Mouse (Mus musculus) stomach, embryonic 15.5 days (tissue): ENCODE results near the gene Ppp1r35. TPM values are rescaled to one million over a fixed set of nuclear protein-coding genes. Genes with fewer than 3 reads are reported as not detected.

Experiments used
- ATAC-seq: fragments of 200-750 bp; cut with Nextera tagmentation; 2 replicates; pipeline ENCODE4 v1.8.0; 2017; ENCODE audit warnings: low read depth, moderate number of reproducible peaks, moderate TSS enrichment; ENCODE audit not compliant: insufficient read depth, low FRiP score
- H3K27ac ChIP-seq: fragments of 300-500 bp; sonication (generic); 2 replicates; pipeline ENCODE4 v1.5.1; 2015; ENCODE audit warnings: mild to moderate bottlenecking, inconsistent platforms
- H3K27me3 ChIP-seq: fragments of 300-500 bp; sonication (generic); replicated peaks from 2 replicates; pipeline ENCODE4 v1.6.1; 2015; ENCODE audit warnings: inconsistent platforms
- H3K36me3 ChIP-seq: fragments of 300-500 bp; sonication (generic); 2 replicates; pipeline ENCODE4 v1.6.1; 2015; ENCODE audit warnings: inconsistent platforms
- H3K4me1 ChIP-seq: fragments of 300-500 bp; sonication (generic); 2 replicates; pipeline ENCODE4 v1.6.1; 2015; ENCODE audit warnings: inconsistent platforms
- H3K4me2 ChIP-seq: fragments of 300-500 bp; sonication (generic); 2 replicates; pipeline ENCODE4 v1.6.1; 2015; ENCODE audit warnings: mild to moderate bottlenecking, inconsistent platforms
- H3K4me3 ChIP-seq: fragments of 300-500 bp; sonication (generic); replicated peaks from 2 replicates; pipeline ENCODE4 v1.5.1; 2015; ENCODE audit warnings: inconsistent platforms
- H3K9ac ChIP-seq: fragments of 300-500 bp; sonication (generic); 2 replicates; pipeline ENCODE4 v1.6.1; 2015; ENCODE audit warnings: inconsistent platforms
- H3K9me3 ChIP-seq: fragments of 300-500 bp; sonication (generic); 2 replicates; pipeline ENCODE4 v1.6.1; 2016; ENCODE audit warnings: inconsistent platforms
- WGBS: fragments of 180-500 bp; shearing (Covaris S2); methylation state at CpG from one replicate; pipeline ENCODE4 v1.1.7; 2015; 5-methylcytosine and 5-hydroxymethylcytosine counted together
- polyA plus RNA-seq: library from polyadenylated mRNA; unstranded; fragments of >200 nt; fragmentation: Nextera tagmentation; extraction: Ambion mirVana; gene quantifications from 2 replicates; pipeline ENCODE4 v1.2.1, GENCODE M21; 2015

The Ppp1r35 gene
- polyA plus RNA-seq, 1 experiment from 2014 or later: 22.5 TPM

- 74% methylated on average over 1 of the region's 1 CpGs for WGBS
- Histone ChIP-seq H3K4me1 (no peaks in the 10 kb centered on the region), H3K36me3 (no peaks in the 10 kb centered on the region), H3K4me2 (no peak overlapping the region), H3K4me3 (no peak overlapping the region), H3K27me3 (no peaks in the 10 kb centered on the region), H3K9me3 (no peaks in the 10 kb centered on the region), H3K9ac (no peak overlapping the region), H3K27ac (no peak overlapping the region)
- no peak for ATAC-seq
These were observed 44.0 kb downstream of the Ppp1r35 start for GRCm38 (mm10) chr5:137822602-137823001.

GRCm38 (mm10) chr5:137823455-137824045 lies 44.9 kb downstream of the Ppp1r35 start:
- Histone ChIP-seq H3K27ac (no peak overlapping the region), H3K36me3 (no peaks in the 10 kb centered on the region), H3K9me3 (no peaks in the 10 kb centered on the region), H3K4me3 (no peak overlapping the region), H3K4me1 (no peaks in the 10 kb centered on the region), H3K9ac (no peak overlapping the region), H3K27me3 (no peaks in the 10 kb centered on the region), H3K4me2 (no peak overlapping the region)
- no peak for ATAC-seq
- 86% methylated on average over 6 of the region's 6 CpGs for WGBS

GRCm38 (mm10) chr5:137825030-137825429 lies 46.4 kb downstream of the Ppp1r35 start:
- Histone ChIP-seq H3K4me1 (no peaks in the 10 kb centered on the region), H3K27me3 (no peaks in the 10 kb centered on the region), H3K9ac (no peak overlapping the region), H3K4me2 (no peak overlapping the region), H3K36me3 (no peaks in the 10 kb centered on the region), H3K9me3 (no peaks in the 10 kb centered on the region), H3K4me3 (no peak overlapping the region), H3K27ac (no peak overlapping the region)
- no peak for ATAC-seq
- 86% methylated on average over 3 of the region's 3 CpGs for WGBS

- whole genome bisulfite sequencing: 68% methylated on average over 2 of the region's 2 CpGs
- no peak for ATAC-seq
These were observed 47.3 kb downstream of the Ppp1r35 start for GRCm38 (mm10) chr5:137825971-137826370.

GRCm38 (mm10) chr5:137826421-137826820 lies 47.8 kb downstream of the Ppp1r35 start:
- Histone ChIP-seq H3K4me3 (no peak overlapping the region), H3K4me1 (no peaks in the 10 kb centered on the region), H3K36me3 (no peaks in the 10 kb centered on the region), H3K9me3 (no peaks in the 10 kb centered on the region), H3K27me3 (no peaks in the 10 kb centered on the region), H3K4me2 (no peak overlapping the region), H3K9ac (no peak overlapping the region), H3K27ac (no peak overlapping the region)
- no peak for ATAC-seq
- whole genome bisulfite sequencing: 39% methylated on average over 7 of the region's 7 CpGs

More at GRCm38 (mm10) chr5:137825971-137826370, 47.3 kb downstream of the Ppp1r35 start:
- no peak overlapping the region for H3K9ac ChIP-seq
- H3K4me2 ChIP-seq: no peak overlapping the region
- H3K27me3 ChIP-seq: no peaks in the 10 kb centered on the region
- H3K4me1 ChIP-seq: no peaks in the 10 kb centered on the region
- no peak overlapping the region for H3K4me3 ChIP-seq
- no peak overlapping the region for H3K27ac ChIP-seq
- H3K9me3 ChIP-seq: no peaks in the 10 kb centered on the region
- H3K36me3 ChIP-seq: no peaks in the 10 kb centered on the region

GRCm38 (mm10) chr5:137828694-137829093 lies 50.0 kb downstream of the Ppp1r35 start:
- WGBS: 81% methylated on average over 6 of the region's 6 CpGs
- Histone ChIP-seq H3K4me1 (no peaks in the 10 kb centered on the region), H3K9ac (no peak overlapping the region), H3K9me3 (no peaks in the 10 kb centered on the region), H3K36me3 (no peaks in the 10 kb centered on the region), H3K27me3 (no peaks in the 10 kb centered on the region), H3K4me2 (no peak overlapping the region), H3K4me3 (no peak overlapping the region), H3K27ac (no peak overlapping the region)
- ATAC-seq: no peak

Other genes with a start within 250 kb of the Ppp1r35 start
- gene Epo, start 245.6 kb upstream of the Ppp1r35 start, polyA plus RNA-seq: not detected in 2 replicates
- 359 and 366 TPM in 2 replicates for gene Gnb2, start 245.3 kb upstream of the Ppp1r35 start, polyA plus RNA-seq
- gene Actl6b, start 225.3 kb upstream of the Ppp1r35 start, polyA plus RNA-seq: 4.5 and 5.1 TPM in 2 replicates
- gene Tfr2, start 209.0 kb upstream of the Ppp1r35 start, polyA plus RNA-seq: 2.2 and 4.7 TPM in 2 replicates
- gene Mospd3, start 177.8 kb upstream of the Ppp1r35 start, polyA plus RNA-seq: 30.6 TPM in 2 replicates
- gene Pcolce, start 165.1 kb upstream of the Ppp1r35 start, polyA plus RNA-seq: 112 and 115 TPM in 2 replicates
- 0.13 and 0.26 TPM in 2 replicates for gene Fbxo24, start 149.8 kb upstream of the Ppp1r35 start, polyA plus RNA-seq
- 36.0 and 38.5 TPM in 2 replicates for gene Lrch4, start 149.7 kb upstream of the Ppp1r35 start, polyA plus RNA-seq
- gene Gm20605, start 149.7 kb upstream of the Ppp1r35 start, polyA plus RNA-seq: 6.6 and 9.4 TPM in 2 replicates
- gene Sap25, start 137.5 kb upstream of the Ppp1r35 start, polyA plus RNA-seq: 5.8 and 8.9 TPM in 2 replicates
- gene Irs3, start 133.1 kb upstream of the Ppp1r35 start, polyA plus RNA-seq: 0.06 and 0.09 TPM in 2 replicates
- gene Agfg2, start 94.1 kb upstream of the Ppp1r35 start, polyA plus RNA-seq: 18.1 and 23.1 TPM in 2 replicates
- gene Nyap1, start 37.2 kb upstream of the Ppp1r35 start, polyA plus RNA-seq: 2.7 and 2.9 TPM in 2 replicates
- gene Tsc22d4, start 33.1 kb upstream of the Ppp1r35 start, polyA plus RNA-seq: 130 and 138 TPM in 2 replicates
- gene Mepce, start 8.8 kb downstream of the Ppp1r35 start, polyA plus RNA-seq: 7.5 and 10.4 TPM in 2 replicates
- 18.3 and 20.5 TPM in 2 replicates for gene Zcwpw1, start 8.9 kb downstream of the Ppp1r35 start, polyA plus RNA-seq
- 2.2 and 2.4 TPM in 2 replicates for gene Pilra, start 57.4 kb downstream of the Ppp1r35 start, polyA plus RNA-seq
- 0.89 and 1.6 TPM in 2 replicates for gene Pilrb1, start 79.3 kb downstream of the Ppp1r35 start, polyA plus RNA-seq
- 1.4 and 1.6 TPM in 2 replicates for gene Pilrb2, start 93.0 kb downstream of the Ppp1r35 start, polyA plus RNA-seq
- 9.3 and 10.4 TPM in 2 replicates for gene Cyp3a13, start 142.8 kb downstream of the Ppp1r35 start, polyA plus RNA-seq
- 0.62 and 0.94 TPM in 2 replicates for gene Gjc3, start 184.2 kb downstream of the Ppp1r35 start, polyA plus RNA-seq
- gene Azgp1, start 202.7 kb downstream of the Ppp1r35 start, polyA plus RNA-seq: 0.43 and 0.46 TPM in 2 replicates
- gene Smok3a, start 242.4 kb downstream of the Ppp1r35 start, polyA plus RNA-seq: not detected in 2 replicates
- gene Smok3b, start 242.6 kb downstream of the Ppp1r35 start, polyA plus RNA-seq: not detected in 2 replicates